Mouse (Mus musculus): Measurements from ENCODE around the gene Fam214b. TPM values are rescaled to one million over a fixed set of nuclear protein-coding genes. Genes with fewer than 3 reads are reported as not detected.

Fam214b gene
- polyA plus RNA-seq, 1 experiment from 2014 or later, result 9.5 TPM

DNA sequence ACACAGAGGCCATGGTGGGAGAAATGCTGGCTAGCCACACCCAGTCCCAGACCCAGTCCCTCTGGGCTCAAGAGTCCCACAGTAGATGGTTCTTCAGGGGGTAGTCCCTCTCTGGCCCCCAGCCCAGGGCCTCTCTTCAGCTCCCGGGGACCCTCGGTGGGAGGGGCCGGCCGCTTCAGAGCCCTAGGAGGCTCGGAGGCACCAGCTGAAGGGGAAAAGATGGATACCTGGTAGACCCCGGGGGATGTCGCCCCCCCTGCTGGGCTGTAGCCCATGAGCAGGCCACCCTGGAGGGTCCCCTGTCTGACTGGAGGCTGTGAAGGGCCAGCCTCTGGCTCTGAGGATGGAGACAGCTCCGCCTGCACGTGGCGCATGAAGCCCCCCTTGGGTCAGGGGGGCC lies 9.7 kb downstream of the Fam214b start:
- H3K27ac ChIP-seq (replicated peaks; ENCODE audit: low read depth, low read length), result no peak overlapping the region
- 84% methylated on average over 8 of the region's 10 CpGs for WGBS

DNA sequence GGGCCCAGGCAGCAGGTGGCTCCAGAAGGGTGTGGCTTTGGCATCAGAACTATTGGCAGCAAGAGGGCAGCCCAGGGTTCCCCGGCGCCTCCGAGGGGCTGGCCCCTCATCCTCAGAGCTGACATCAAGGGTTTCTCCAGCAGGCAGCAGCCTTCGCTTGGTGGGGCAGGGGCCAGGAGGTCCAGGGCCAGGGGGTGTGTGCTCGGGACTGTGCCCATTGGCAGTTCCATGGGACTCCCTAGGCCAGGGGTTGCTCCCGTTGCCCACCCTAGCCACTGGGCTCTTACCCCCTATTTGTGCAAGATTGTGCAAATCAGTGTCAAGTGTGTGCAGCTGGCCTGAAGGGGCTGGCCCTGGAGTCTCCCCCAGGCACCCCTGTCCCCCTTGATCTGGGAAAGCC lies 10.2 kb downstream of the Fam214b start:
- ATAC-seq (ENCODE audit: low read depth) (no peak), DNase-seq (ENCODE audit: low spot score) (no peak)
- Histone ChIP-seq H3K4me3 (ENCODE audit: low read depth, low read length) (no peak overlapping the region), H3K27ac (replicated peaks; ENCODE audit: low read depth, low read length) (no peak overlapping the region), H3K36me3 (ENCODE audit: control insufficient read depth, insufficient read depth, low read length) (peaks cover 33% of the 10 kb centered on the region), H3K27me3 (replicated peaks; ENCODE audit: control insufficient read depth, insufficient read depth, low read length) (no peaks in the 10 kb centered on the region), H3K4me1 (ENCODE audit: control insufficient read depth, insufficient read depth, low read length) (peaks cover 10% of the 10 kb centered on the region; the same call in 1 of the 2 replicates), H3K9me3 (ENCODE audit: control insufficient read depth, low read length) (no peaks in the 10 kb centered on the region), H3K9ac (ENCODE audit: low read depth, low read length) (no peak overlapping the region), H3K4me2 (ENCODE audit: low read depth, low read length) (no peak overlapping the region)
- 96% methylated on average over 6 of the region's 6 CpGs for WGBS

More for the DNA sequence above, 9.7 kb downstream of the Fam214b start:
- no peaks in the 10 kb centered on the region for H3K9me3 ChIP-seq (ENCODE audit: control insufficient read depth, low read length)
- DNase-seq (ENCODE audit: low spot score) (no peak), ATAC-seq (ENCODE audit: low read depth) (no peak)
- H3K36me3 ChIP-seq (ENCODE audit: control insufficient read depth, insufficient read depth, low read length), result peaks cover 33% of the 10 kb centered on the region
- no peak overlapping the region for H3K9ac ChIP-seq (ENCODE audit: low read depth, low read length)
- H3K27me3 ChIP-seq (replicated peaks; ENCODE audit: control insufficient read depth, insufficient read depth, low read length), result no peaks in the 10 kb centered on the region
- H3K4me2 ChIP-seq (ENCODE audit: low read depth, low read length), result no peak overlapping the region
- H3K4me3 ChIP-seq (ENCODE audit: low read depth, low read length), result no peak overlapping the region
- H3K4me1 ChIP-seq (ENCODE audit: control insufficient read depth, insufficient read depth, low read length), result peaks cover 10% of the 10 kb centered on the region; the same call in 1 of the 2 replicates

DNA sequence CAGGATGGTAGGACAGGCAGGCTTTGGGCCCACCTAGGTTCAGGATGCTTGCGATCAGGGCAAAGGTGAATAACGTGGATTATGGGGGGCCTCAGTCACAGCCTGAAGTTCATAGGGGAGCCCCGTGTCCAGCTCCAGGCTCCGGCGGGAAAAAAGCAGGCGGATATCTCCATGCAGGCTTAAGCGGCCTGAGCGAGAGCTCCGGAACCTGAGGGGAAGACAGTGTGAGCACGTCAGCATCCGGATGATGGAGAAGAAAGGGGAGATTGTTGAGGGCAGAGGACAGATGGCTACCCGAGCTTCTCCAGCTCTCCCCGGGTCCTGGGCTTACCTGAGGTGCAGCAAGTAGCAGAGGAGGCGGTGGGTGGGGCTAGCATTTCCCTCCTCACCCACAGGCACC lies 12.5 kb downstream of the Fam214b start:
- no peak for DNase-seq (ENCODE audit: low spot score)
- Histone ChIP-seq H3K27me3 (replicated peaks; ENCODE audit: control insufficient read depth, insufficient read depth, low read length) (no peaks in the 10 kb centered on the region), H3K4me3 (ENCODE audit: low read depth, low read length) (no peak overlapping the region), H3K4me1 (ENCODE audit: control insufficient read depth, insufficient read depth, low read length) (peaks cover 5% of the 10 kb centered on the region; the same call in 1 of the 2 replicates), H3K27ac (replicated peaks; ENCODE audit: low read depth, low read length) (no peak overlapping the region), H3K9ac (ENCODE audit: low read depth, low read length) (no peak overlapping the region), H3K9me3 (ENCODE audit: control insufficient read depth, low read length) (no peaks in the 10 kb centered on the region), H3K4me2 (ENCODE audit: low read depth, low read length) (no peak overlapping the region), H3K36me3 (ENCODE audit: control insufficient read depth, insufficient read depth, low read length) (peaks cover 46% of the 10 kb centered on the region)
- no peak for ATAC-seq (ENCODE audit: low read depth)
- WGBS, result 85% methylated on average over 14 of the region's 14 CpGs

DNA sequence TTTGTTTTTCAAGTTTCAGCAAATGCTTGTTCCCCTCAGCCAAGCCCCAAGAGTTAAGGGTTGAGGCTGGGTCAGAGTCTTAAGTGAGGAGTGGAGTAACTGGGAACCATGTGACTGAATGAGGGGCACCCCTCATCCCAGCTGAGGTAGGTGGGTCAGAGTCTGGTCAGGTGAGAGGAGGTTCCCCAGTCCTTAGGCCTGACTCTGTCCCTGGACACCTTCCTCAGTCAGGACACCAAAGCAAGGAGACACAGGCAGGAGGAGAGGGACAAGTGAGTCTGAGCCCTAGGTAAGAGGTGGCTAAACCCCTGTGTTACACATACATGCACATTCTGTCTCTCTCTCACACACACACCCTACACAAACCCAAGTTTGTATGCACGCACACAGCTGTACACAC lies 13.5 kb downstream of the Fam214b start:
- H3K9ac ChIP-seq (ENCODE audit: low read depth, low read length), result no peak overlapping the region
- ATAC-seq (ENCODE audit: low read depth) (no peak), DNase-seq (ENCODE audit: low spot score) (no peak)
- H3K9me3 ChIP-seq (ENCODE audit: control insufficient read depth, low read length), result no peaks in the 10 kb centered on the region
- WGBS, result 73% methylated on average over 1 of the region's 1 CpGs
- H3K4me3 ChIP-seq (ENCODE audit: low read depth, low read length), result no peak overlapping the region
- H3K4me1 ChIP-seq (ENCODE audit: control insufficient read depth, insufficient read depth, low read length), result peaks cover 5% of the 10 kb centered on the region; the same call in 1 of the 2 replicates
- H3K36me3 ChIP-seq (ENCODE audit: control insufficient read depth, insufficient read depth, low read length), result peaks cover 56% of the 10 kb centered on the region
- peak overlapping the region; percentile 90; the same call in 1 of the 2 replicates for H3K27ac ChIP-seq (replicated peaks; ENCODE audit: low read depth, low read length)
- no peaks in the 10 kb centered on the region for H3K27me3 ChIP-seq (replicated peaks; ENCODE audit: control insufficient read depth, insufficient read depth, low read length)
- H3K4me2 ChIP-seq (ENCODE audit: low read depth, low read length), result no peak overlapping the region

DNA sequence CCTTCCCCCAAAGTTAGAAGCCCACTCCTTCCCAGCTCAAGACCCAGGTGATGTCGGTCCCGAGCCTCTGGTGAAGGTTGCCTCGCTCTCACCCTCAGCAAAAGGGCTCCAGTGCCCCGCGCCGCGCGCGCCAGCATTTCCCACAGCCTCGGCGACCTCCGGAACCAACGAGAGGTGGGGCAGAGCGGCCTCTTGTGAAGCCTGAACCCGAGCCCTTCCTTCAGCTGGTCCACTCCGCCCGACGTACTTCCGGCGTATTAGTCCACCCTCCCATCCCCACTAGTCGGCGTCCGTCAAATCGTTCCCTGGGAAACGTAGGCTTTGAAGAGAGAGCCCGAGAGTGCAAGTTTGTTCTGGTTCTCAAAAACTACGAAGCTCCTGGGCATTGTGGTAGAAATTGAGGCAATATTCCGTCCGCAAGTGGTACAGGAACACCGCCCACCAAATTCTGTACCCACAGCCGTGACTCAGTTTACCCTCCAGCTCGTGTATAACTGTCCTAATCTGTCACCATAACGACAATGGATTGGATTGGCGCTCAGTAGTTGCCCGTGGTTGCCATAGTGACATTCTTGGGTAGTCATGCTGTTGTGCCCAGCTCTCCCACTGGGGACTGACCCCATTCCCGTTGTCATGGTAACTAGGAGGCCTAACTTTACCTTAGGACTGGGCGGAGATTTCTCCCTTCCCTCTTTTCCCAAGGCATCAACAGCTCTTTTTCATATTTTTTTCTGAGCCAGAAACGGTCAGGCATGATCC lies 14.6 kb downstream of the Fam214b start, which contains the start of gene Stoml2:
Stoml2 (minus strand) TSS at position 474 of the 759 bp plus-strand sequence.
- whole genome bisulfite sequencing, result under 1% methylated on average over 38 of the region's 38 CpGs
- ATAC-seq (ENCODE audit: low read depth), result peak; percentile 98
- H3K36me3 ChIP-seq (ENCODE audit: control insufficient read depth, insufficient read depth, low read length), result peaks cover 64% of the 10 kb centered on the region

DNA sequence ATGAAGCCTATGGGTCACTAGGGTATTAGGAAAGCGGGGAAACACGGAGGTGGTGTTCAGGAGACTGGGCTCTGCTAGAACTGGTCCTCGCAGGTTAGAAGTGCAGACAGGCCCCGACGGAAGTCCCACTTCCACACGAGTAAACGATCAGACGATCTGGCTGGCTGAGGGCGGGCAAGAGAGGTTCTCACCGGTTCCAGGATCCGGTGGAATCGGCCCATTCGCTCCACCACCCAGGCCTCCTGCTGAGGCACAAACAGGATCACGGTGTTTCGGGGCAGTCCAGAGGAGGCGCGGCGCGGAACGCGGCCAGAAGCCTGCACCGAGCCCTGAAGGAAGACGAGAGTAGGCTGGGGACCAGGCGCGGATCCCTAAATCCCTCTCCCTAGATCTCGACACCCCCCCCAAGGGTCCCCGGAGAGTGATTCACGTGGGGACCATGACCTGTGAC lies 15.2 kb downstream of the Fam214b start:
- Histone ChIP-seq H3K27me3 (replicated peaks; ENCODE audit: control insufficient read depth, insufficient read depth, low read length) (no peaks in the 10 kb centered on the region), H3K4me2 (ENCODE audit: low read depth, low read length) (peak overlapping the region; percentile 84), H3K9ac (ENCODE audit: low read depth, low read length) (peak overlapping the region; percentile 96), H3K27ac (replicated peaks; ENCODE audit: low read depth, low read length) (peak overlapping the region; percentile 90), H3K36me3 (ENCODE audit: control insufficient read depth, insufficient read depth, low read length) (peaks cover 59% of the 10 kb centered on the region), H3K4me3 (ENCODE audit: low read depth, low read length) (peak overlapping the region; percentile 86), H3K9me3 (ENCODE audit: control insufficient read depth, low read length) (no peaks in the 10 kb centered on the region), H3K4me1 (ENCODE audit: control insufficient read depth, insufficient read depth, low read length) (peaks cover 5% of the 10 kb centered on the region; the same call in 1 of the 2 replicates)
- ATAC-seq (ENCODE audit: low read depth) (peak; percentile 58), DNase-seq (ENCODE audit: low spot score) (no peak)
- WGBS, result 2% methylated on average over 24 of the region's 28 CpGs

More for the DNA sequence above, 14.6 kb downstream of the Fam214b start, which contains the start of gene Stoml2:
- no peaks in the 10 kb centered on the region for H3K9me3 ChIP-seq (ENCODE audit: control insufficient read depth, low read length)
- H3K9ac ChIP-seq (ENCODE audit: low read depth, low read length), result peak within 1 kb of the TSS; percentile 96
- H3K4me1 ChIP-seq (ENCODE audit: control insufficient read depth, insufficient read depth, low read length), result peaks cover 5% of the 10 kb centered on the region; the same call in 1 of the 2 replicates
- peak; percentile 98 for DNase-seq (ENCODE audit: low spot score)
- peak within 1 kb of the TSS; percentile 84 for H3K4me2 ChIP-seq (ENCODE audit: low read depth, low read length)
- H3K27me3 ChIP-seq (replicated peaks; ENCODE audit: control insufficient read depth, insufficient read depth, low read length), result no peaks in the 10 kb centered on the region
- peak within 1 kb of the TSS; percentile 90 for H3K27ac ChIP-seq (replicated peaks; ENCODE audit: low read depth, low read length)
- H3K4me3 ChIP-seq (ENCODE audit: low read depth, low read length), result peak within 1 kb of the TSS; percentile 86

DNA sequence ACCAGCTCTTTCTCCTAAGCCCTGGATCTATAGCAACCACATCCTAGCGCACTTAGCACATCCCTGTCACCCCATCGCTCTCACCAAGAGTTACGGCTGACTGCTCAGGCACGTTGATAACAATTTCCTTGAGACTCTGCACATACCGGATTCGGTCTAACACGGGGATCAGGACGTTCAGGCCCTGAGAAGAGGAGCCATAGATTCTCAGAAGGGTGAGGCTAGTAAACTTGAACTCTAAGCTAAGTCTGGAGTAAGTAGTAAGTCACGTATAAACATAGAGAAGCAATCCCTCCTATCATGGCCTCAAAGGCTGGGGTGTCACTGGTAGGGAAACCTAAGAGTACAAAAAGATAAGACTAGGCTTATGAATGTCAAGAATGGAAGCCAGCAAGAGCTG lies 15.7 kb downstream of the Fam214b start:
- WGBS, result 79% methylated on average over 9 of the region's 9 CpGs
- peak overlapping the region; percentile 90 for H3K27ac ChIP-seq (replicated peaks; ENCODE audit: low read depth, low read length)

DNA sequence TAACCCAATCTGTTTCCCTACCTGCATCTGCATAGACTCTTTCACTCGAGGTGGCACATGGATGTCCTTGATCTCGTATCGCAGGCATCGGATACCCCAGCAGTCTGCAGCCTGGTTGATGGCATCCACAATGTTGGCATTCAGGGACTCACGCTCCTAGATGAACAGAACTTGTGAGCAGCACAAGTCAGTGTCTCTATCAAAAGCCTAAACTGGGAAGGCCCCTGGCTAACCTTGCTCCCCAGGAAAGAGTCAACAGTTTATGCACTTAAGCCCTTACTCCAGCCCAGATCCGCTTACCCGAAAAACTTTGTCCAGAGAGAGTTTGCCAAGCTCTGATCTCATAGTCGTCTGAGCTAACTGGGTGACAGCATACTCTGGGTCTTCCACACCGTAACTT lies 16.3 kb downstream of the Fam214b start:
- Histone ChIP-seq H3K4me2 (ENCODE audit: low read depth, low read length) (no peak overlapping the region), H3K9me3 (ENCODE audit: control insufficient read depth, low read length) (no peaks in the 10 kb centered on the region), H3K27ac (replicated peaks; ENCODE audit: low read depth, low read length) (no peak overlapping the region), H3K4me3 (ENCODE audit: low read depth, low read length) (no peak overlapping the region), H3K36me3 (ENCODE audit: control insufficient read depth, insufficient read depth, low read length) (peaks cover 52% of the 10 kb centered on the region), H3K27me3 (replicated peaks; ENCODE audit: control insufficient read depth, insufficient read depth, low read length) (no peaks in the 10 kb centered on the region), H3K4me1 (ENCODE audit: control insufficient read depth, insufficient read depth, low read length) (peaks cover 9% of the 10 kb centered on the region), H3K9ac (ENCODE audit: low read depth, low read length) (peak overlapping the region; percentile 96; the same call in 1 of the 2 replicates)
- DNase-seq (ENCODE audit: low spot score) (no peak), ATAC-seq (ENCODE audit: low read depth) (no peak)
- 91% methylated on average over 9 of the region's 9 CpGs for WGBS

More for the DNA sequence above, 15.7 kb downstream of the Fam214b start:
- Histone ChIP-seq H3K9me3 (ENCODE audit: control insufficient read depth, low read length) (no peaks in the 10 kb centered on the region), H3K4me1 (ENCODE audit: control insufficient read depth, insufficient read depth, low read length) (peaks cover 5% of the 10 kb centered on the region; the same call in 1 of the 2 replicates), H3K4me2 (ENCODE audit: low read depth, low read length) (peak overlapping the region; percentile 84), H3K9ac (ENCODE audit: low read depth, low read length) (peak overlapping the region; percentile 96), H3K4me3 (ENCODE audit: low read depth, low read length) (peak overlapping the region; percentile 86), H3K36me3 (ENCODE audit: control insufficient read depth, insufficient read depth, low read length) (peaks cover 54% of the 10 kb centered on the region), H3K27me3 (replicated peaks; ENCODE audit: control insufficient read depth, insufficient read depth, low read length) (no peaks in the 10 kb centered on the region)
- DNase-seq (ENCODE audit: low spot score), result no peak
- ATAC-seq (ENCODE audit: low read depth), result no peak
